Mouse (Mus musculus): ENCODE data around the gene Nfkbib.

Gene Nfkbib

DNA sequence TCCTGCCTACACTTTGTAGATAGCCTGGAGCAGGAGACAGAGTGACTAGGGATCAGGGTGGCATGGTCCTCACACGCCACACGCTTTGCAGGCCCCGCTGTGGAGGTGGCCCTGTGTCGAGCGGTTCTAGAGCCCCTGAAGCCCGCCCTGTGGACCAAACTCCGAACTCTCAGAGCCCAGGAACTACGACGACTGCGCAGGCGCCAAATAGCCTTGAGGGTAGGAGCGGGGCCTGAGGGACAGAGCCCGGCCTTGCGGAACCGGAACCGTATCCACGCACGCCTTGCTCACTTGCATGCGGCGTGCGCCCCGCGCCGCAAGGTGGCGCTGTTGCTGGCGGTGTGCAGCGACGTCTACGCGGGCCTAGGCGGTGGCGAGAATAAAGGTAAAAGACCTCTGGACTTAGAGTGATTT lies 29.3 kb upstream of the Nfkbib start:
- peak; percentile 87 for DNase-seq

DNA sequence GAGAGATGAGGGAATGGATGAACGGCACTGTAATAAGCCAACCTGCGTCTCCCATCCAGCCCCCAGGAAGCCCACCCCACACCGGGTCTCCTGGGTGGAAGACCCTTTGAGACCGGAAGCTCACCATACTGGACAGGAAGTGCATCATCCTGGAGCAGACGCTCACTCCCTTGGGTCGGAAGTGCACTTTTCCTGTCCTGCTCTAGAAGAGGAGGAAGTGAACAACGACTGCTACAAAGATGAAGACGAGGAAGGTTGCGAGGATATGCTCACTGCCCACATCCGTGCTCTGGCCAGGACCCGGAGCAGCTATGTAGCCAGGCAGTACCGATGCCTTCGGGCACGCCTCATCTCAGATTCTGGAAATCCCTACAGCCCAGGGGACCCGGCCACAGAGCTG lies 28.5 kb upstream of the Nfkbib start:
- no peak for DNase-seq

- DNase-seq, result no peak
Observed at GRCm38 (mm10) chr7:28794496-28794895, 27.2 kb upstream of the Nfkbib start.

- DNase-seq, result peak; percentile 59
Observed at GRCm38 (mm10) chr7:28793834-28794233, 26.5 kb upstream of the Nfkbib start.

- DNase-seq, result no peak
Observed at GRCm38 (mm10) chr7:28792391-28793185, 25.3 kb upstream of the Nfkbib start.

DNA sequence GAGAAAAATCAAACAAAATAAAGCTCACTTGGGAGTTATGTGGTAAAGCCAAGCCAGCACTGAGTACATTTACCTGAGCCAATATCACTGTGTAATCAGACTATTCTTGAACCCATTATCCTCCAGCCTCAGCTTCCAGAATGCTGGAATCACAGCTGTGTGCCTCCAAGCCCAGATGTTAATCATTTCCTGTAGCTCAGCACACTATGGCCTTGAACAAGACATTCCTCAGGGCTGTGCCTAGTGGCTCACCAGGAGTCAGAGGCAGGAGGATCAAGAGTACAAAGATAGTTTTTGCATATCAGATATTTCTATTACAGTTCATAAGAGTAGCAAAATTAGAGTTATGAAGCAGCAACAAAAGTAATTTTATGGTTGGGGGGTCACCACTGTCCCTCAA lies 24.4 kb upstream of the Nfkbib start:
- DNase-seq, result no peak

DNA sequence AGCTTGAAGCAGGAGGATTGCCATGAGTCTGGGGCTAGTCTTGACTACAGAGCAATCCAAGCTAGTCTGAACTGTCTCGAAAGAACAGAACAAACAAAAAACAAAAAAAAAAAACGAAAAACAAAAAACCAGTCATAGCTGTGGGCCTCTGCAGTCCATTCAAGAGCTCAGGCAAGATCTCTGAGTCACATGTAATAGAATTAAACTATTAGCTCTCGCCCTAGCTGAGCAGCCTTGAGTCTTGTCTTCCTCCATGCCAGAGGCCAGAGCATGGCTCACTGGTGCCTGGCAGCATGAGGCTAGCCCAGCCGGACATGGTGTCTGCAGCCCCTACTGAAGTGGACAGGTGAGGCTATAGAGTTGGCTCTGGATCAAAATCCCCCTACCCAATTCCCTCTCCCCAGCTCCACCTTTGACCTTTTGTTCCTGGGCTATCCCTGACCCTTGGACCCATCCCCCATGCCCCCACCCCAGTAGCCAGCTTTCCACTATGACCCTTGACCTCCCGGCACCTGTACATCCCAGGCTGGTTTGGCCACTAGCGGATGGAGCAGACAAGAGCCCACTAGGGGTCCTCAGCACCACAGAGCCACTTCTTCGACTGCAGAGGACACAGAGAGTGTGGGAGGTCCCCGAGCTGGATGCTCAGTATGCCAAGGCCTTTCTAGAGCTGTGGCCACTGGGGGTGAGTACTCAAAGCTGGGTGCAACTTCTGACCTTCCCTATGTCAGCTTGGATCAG lies 22.9 kb upstream of the Nfkbib start:
- DNase-seq, result peak; percentile 36

GRCm38 (mm10) chr7:28789235-28789634 lies 21.9 kb upstream of the Nfkbib start:
- no peak for DNase-seq

GRCm38 (mm10) chr7:28788307-28789195 lies 21.2 kb upstream of the Nfkbib start, which contains the start of gene Rinl:
Gene Rinl (plus strand): TSS chr7:28788969.
- DNase-seq, result no peak

DNA sequence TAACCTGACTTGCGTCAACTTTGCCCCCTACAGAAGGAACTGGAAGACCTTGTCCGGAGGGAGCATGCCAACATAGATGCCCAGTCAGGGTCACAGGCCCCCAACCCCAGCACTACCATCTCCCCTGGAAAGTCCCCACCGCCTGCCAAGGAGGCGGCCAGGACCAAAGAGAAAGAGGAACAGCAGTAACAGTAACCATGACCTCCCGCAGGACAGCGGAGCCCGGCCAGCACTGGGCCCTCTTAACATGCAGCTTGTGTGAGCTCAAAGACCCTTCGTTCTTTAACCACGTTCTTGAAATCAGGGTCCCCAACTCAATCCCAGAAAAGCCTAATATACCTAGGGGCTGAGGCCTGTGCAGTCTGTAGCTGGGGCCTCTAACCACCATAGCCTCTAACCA lies 20.6 kb upstream of the Nfkbib start:
- no peak for DNase-seq

DNA sequence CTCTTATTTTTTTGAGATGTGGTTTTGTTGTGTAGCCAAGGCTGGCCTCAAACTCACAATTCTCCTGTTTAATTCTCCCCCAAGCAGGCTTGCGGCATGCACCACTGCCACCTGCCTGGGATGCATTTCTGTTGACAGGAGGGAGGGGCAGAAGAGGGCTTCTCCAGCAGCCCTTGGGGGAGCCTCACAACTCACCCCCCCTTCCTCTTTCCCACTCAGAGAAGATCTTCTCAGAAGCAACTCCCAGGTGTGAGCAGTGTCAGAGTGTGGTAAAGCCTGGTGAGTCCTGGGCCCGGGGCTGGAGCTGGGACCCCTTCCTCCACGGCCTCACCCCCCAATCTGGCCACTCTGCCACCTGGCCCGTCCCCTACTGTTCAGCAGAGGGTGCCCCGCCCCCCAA lies 17.8 kb upstream of the Nfkbib start:
- DNase-seq, result no peak

GRCm38 (mm10) chr7:28781261-28781663 lies 13.9 kb upstream of the Nfkbib start:
- DNase-seq, result no peak

- no peak for DNase-seq
Observed at GRCm38 (mm10) chr7:28780857-28781256, 13.5 kb upstream of the Nfkbib start.

- DNase-seq, result peak; percentile 88
Observed at GRCm38 (mm10) chr7:28780067-28780658, 12.9 kb upstream of the Nfkbib start.

GRCm38 (mm10) chr7:28778825-28779224 lies 11.5 kb upstream of the Nfkbib start:
- no peak for DNase-seq

DNA sequence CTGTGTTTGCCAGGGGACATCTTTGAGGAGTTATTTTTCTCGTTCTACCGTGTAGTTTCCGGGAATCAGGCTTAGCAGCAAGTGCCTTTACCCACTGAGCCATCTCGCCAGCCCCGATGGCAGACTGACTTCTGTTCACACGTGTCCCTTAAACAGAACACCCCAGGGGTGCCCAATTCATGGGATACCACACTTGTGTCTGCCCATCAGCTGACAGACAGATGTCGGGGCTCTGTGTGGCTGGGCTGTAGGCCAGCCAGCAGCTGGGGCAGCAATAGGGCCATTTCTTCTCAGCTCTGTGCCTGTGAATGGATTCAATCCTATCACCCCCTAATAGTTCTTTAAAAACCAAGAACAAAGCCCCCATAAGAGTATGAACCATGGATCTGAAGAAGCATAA lies 7.8 kb upstream of the Nfkbib start:
- no peak for DNase-seq

DNA sequence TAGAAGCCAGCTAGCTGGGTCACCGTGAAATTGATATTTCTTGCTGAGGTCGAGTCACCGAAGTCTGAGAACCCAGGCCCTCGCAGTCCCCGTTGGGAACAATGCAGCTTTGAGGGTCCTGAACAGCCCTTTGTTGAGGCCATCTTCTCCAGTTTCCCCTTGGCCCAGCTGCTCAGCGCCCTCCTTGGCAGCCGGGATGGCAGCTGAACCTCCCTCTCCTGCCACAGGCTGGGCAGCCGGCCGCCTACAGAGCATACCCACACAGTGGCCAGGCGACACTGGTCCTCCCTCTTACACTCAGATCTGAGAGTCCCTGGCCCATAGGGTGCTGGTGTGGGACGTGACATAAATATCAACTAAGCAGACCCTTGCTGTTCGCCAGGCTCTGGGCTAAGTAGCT lies 6.9 kb upstream of the Nfkbib start:
- no peak for DNase-seq

DNA sequence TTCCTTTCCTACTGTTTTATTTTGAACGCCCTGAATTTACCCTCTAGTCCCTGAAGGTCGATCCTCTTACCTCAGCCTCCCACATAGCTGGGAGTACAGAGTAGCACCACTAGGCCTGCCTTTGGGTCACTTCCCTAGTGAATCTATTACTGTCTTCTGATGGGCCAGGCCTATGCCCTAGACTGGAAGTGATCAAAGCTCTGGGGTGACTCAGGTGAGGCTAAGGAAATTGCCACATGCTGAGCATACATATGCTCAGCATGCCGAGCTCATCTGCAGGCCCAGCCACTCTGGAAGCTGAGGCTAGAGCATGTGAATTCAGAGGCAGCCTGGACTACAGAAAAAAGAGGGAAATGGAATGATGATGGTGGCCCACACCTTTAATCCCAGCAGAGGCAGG lies 5.9 kb upstream of the Nfkbib start:
- no peak for DNase-seq

DNA sequence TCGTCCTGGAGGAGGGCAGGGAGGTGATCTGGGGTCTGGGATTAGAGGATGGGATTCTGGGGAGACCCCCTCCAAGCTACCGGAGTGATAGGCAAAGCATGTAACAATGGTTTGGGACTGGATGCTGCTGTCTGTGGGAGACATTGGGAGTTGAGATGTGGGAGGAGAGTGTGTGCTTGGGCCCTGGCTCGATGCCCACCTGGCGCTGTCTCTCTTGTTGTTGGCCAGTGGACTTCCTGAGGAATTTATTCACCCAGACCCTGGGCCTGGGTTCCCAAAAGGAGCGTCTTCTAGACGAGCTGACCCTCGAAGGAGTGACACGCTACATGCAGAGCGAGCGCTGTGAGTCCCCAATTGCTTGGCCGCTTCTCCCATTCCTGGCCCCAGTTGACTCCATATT lies 4.6 kb upstream of the Nfkbib start:
- no peak for DNase-seq

GRCm38 (mm10) chr7:28770309-28770708 lies 3.0 kb upstream of the Nfkbib start:
- no peak for DNase-seq

- no peak for DNase-seq
Observed at GRCm38 (mm10) chr7:28769414-28769958, 2.2 kb upstream of the Nfkbib start.

GRCm38 (mm10) chr7:28766910-28767309 lies 402 bp downstream of the Nfkbib start:
- DNase-seq, result peak; percentile 43
